Mouse (Mus musculus) myocyte (in vitro differentiated cells): ENCODE data around the gene Tma16.

Experiments used
- MAX ChIP-seq: IDR thresholded peaks from one replicate; pipeline ENCODE4 v1.6.1; 2011; ENCODE audit warnings: low read depth, mild to moderate bottlenecking, control low read depth
- MYOG ChIP-seq, 3 experiments: IDR thresholded peaks; one replicate each; pipeline ENCODE4 v1.6.1; 2011; ENCODE audit warnings: control low read depth in 2 of 3, low read depth in 2 of 3, mild to moderate bottlenecking in 2 of 3; ENCODE audit not compliant: insufficient read length in 2 of 3, control insufficient read depth in 1 of 3, insufficient read depth in 1 of 3
- POLR2A ChIP-seq: IDR thresholded peaks from one replicate; pipeline ENCODE4 v1.6.1; 2011; ENCODE audit warnings: low read depth, mild to moderate bottlenecking, control low read depth, moderate library complexity; ENCODE audit not compliant: insufficient read length
- TCF12 ChIP-seq: IDR thresholded peaks from one replicate; pipeline ENCODE4 v1.6.1; 2011; ENCODE audit warnings: mild to moderate bottlenecking, control low read depth; ENCODE audit not compliant: poor library complexity, insufficient read depth, severe bottlenecking
- TCF3 ChIP-seq: IDR thresholded peaks from one replicate; pipeline ENCODE4 v1.6.1; 2011; ENCODE audit warnings: low read depth, control low read depth; ENCODE audit not compliant: insufficient read length

GRCm38 (mm10) chr8:66438468-66438867 lies 47.9 kb downstream of the Tma16 start:
- TF ChIP-seq MAX (no peak), TCF12 (no peak), POLR2A (no peak), TCF3 (no peak), MYOG (IDR thresholded peaks at IDR 0.05; ENCODE audit: control insufficient read depth in 1 of 3, insufficient read depth in 1 of 3, insufficient read length in 2 of 3, low read depth in 2 of 3) (no peak)
